Mouse (Mus musculus): ENCODE results near the gene Atpaf1.

The Atpaf1 gene

GRCm38 (mm10) chr4:115812326-115812725 lies 27.7 kb downstream of the Atpaf1 start:
- DNase-seq = no peak

DNA sequence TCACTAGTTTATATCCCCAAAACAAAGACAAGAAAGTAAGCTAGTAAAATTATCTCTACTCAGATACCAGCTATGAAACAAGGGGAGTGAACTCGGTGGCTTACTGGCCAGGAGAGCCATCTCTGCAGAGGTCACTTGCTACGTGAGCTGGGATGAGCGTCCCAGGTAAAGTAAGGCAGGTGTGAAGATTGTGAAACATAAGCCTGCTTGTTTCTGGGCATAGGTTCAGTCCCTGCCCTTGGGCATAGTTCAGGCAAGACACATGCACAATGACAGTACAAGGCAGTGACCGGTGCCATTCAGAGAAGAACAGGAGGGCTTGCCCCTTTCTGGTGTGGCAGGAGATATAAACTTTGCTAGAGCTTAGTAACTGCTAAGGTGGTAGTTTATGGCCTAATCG lies 31.0 kb downstream of the Atpaf1 start:
- no peak for DNase-seq

- no peak for DNase-seq
Observed at GRCm38 (mm10) chr4:115820199-115820598, 35.6 kb downstream of the Atpaf1 start.

DNA sequence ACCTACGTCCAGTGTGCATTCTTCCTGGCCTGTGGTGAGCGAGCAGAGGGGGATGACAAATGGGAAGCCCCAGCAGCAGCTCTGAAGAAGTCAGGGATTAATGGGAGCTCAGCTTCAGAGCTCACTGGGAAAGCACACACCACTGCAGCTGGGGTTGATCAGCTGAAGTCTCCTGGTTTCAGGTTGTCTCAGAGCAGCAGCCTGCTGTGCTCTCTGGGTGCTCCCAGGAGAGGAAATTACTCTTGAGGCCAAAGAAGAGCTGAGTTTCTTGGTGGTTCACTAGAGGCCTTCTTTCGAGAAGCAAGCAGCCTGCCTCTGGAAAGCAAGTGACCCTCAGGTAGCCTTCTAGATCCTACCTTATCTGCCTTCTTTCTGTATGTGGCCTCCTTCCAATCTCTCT lies 36.3 kb downstream of the Atpaf1 start:
- DNase-seq = no peak

DNA sequence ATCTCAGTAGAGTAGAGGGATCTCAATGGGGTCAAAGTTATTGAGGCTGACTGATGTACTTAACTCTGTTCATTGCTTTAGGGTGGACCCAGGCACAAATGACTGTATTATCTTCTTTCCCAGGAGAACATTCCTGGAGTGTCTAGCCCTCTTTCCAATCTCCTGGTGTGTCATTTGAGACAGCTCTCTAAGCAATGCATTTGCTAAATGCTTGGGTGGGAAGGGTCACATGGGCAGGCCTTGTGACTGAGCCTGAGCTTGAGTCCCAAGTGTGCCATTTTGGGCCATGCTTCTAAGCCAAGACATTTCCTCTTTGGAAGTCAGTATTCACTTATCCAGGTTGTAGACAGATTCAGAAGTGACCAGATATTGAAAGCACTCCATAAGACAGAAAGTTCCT lies 36.8 kb downstream of the Atpaf1 start:
- DNase-seq = no peak

GRCm38 (mm10) chr4:115821928-115822327 lies 37.3 kb downstream of the Atpaf1 start:
- no peak for DNase-seq

GRCm38 (mm10) chr4:115824178-115824577 lies 39.6 kb downstream of the Atpaf1 start:
- no peak for DNase-seq

- no peak for DNase-seq
Observed at GRCm38 (mm10) chr4:115825271-115825670, 40.7 kb downstream of the Atpaf1 start.

- no peak for DNase-seq
Observed at GRCm38 (mm10) chr4:115827066-115827465, 42.5 kb downstream of the Atpaf1 start.

DNA sequence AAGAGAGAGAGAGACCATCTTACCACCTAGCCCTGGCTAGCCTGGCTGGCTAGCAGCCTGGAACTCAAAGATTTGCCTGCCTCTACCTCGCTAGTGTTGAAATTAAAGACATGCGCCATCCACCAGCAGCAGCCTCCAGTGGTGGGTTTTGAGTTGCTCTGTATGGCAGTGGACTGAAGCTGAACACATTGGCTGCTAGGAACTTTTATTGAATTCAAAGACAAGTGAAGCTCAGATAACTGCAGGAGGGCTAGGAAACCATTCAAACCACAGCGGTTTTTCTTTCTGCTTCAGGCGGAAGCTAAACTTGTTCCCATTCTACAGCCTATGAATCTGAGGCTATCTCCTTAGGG lies 42.9 kb downstream of the Atpaf1 start:
- no peak for DNase-seq

DNA sequence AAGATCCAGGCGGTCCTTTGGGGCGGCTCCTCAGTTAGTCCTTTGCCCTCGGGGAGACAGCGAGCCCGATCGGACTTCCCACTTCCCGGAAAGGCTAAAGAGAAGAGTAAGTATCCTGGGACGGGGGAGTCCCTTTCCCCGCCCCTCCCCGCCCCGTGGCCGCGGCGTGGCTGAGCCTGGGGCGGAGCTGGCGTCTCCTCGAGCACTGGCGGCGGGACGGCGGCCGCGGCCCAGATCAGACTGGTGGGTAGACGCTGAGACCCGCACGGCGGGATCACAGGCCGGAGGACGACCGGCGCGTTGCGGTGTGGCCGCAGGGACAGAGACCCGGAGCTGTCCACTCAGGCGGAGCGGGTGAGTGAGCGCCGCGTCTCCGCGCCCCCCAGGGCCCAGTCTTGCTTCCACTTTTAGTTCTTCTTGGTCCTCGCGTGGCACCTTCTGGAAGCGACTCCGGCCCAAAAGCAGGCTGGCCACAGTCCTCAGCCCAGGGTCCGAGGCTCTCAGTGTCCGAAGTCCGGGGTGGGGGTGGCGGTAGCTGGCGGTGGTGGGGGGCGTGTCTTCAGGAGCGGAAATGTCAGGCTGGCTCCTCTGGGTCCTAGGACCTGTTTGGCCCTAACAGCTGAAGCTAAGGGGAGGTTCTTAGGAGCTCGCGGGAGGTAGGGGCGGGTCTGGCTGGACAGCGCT lies 43.4 kb downstream of the Atpaf1 start, which contains the start of gene Mob3c:
Gene Mob3c (plus strand): TSS at position 205 of the 684 bp plus-strand sequence.
- peak; percentile 64 for DNase-seq

GRCm38 (mm10) chr4:115828572-115828902 lies 43.9 kb downstream of the Atpaf1 start:
- no peak for DNase-seq

DNA sequence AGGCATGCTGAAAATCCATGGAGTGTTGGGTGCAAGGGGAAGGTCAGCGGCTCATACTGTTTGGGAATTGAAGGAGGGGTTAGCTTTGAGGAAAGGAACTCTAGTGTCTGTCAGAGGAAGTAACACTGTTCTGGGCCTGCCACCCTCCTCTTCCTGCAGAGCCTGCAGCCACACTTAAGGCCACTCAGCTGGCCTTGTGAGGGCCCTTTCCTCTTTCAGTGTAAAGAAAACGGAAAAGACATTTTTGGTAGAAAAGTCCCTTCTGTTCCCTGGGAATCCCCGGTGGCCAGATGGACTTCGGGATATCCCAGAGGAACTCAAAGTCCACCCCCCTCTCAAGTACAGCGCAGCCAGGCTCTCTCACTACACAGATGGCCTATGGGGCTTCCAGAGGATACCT lies 45.9 kb downstream of the Atpaf1 start:
- no peak for DNase-seq

- no peak for DNase-seq
Observed at GRCm38 (mm10) chr4:115831221-115831620, 46.6 kb downstream of the Atpaf1 start.

- DNase-seq = peak; percentile 36
Observed at GRCm38 (mm10) chr4:115832040-115832439, 47.4 kb downstream of the Atpaf1 start.

DNA sequence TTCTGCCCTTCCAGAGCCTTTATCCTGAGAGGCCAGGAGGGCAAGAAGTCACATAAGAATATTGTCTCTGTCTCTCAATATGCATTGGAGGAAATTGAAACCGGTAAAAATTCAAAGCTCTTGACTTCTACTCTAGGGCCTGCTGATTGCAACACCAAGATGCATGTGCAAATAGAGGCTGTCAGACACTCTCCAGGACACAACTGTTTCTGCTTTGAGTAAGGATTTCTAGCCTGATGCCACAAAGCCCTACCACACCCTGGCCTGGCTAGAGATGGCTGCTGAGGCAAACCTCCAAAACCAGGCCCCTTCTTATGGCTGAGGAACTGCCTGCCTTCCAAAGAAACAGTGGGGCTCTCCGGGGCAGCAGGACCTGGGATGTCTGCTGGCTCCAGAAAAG lies 51.0 kb downstream of the Atpaf1 start:
- DNase-seq = no peak

DNA sequence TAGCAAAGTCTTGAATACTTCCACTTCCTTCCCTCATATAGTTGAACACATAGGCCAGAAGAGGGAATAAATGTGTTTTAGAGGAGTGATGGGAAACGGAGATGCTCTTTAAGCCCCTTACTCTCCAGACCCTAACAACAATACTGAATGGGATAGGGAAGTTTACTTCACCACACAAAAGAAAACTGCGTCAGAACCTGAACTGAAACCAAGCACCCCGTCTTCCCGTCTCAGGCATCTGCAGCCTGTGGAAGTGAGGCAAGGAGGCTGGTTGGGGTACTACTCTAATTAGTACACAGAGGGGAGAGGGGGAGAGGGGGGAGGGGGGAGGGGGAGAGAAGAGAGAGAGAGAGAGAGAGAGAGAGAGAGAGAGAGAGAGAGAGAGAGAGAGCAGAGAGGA lies 53.6 kb downstream of the Atpaf1 start:
- no peak for DNase-seq

DNA sequence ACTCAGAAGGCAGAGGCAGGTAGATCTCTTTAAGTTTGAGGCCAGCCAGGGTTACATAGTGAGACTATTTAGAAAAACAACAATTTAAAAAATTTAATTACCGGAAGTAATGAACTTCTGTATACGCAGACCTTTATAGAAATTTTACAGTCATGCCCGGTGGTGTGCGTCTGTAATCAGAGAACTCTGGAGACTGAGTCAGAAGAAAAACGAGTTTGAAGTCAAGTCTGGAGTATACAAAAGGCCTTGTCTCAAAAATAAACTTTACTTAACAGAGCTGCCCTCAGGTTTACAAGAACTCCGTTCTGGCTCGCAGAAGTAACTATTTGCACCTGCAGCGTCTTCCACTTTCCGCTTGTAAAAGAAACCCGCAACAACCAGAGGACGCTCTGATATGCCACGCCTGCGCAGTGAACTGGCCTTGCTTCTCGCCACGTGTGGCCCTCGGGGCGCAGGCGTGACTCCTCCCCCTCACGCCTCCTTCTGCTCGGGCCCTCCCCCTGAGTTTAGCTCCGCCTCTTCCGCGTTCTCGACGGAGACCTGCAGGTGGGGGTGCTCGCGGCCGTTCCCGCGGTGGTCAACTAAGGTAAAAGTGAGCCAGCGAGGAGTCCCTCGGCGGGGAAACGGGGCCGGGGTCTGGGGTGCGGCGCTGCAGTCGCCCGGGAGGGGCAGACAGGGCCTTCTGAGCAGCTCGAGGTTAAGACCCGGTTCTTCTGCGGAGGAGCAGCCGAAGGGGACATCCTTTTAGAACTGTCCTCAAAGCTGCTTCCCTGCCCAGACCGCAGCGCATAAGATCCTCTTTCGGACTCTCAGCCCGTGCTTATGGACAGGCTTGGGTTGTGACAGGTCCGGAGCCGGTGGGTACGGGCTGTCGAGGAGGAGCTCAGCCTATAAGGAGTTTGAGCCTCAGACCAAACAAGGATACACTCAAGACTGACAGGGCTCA lies 54.4 kb downstream of the Atpaf1 start, which contains the start of gene Mknk1:
Gene Mknk1 (plus strand): TSS at position 503 of the 946 bp plus-strand sequence.
- DNase-seq = peak; percentile 93

DNA sequence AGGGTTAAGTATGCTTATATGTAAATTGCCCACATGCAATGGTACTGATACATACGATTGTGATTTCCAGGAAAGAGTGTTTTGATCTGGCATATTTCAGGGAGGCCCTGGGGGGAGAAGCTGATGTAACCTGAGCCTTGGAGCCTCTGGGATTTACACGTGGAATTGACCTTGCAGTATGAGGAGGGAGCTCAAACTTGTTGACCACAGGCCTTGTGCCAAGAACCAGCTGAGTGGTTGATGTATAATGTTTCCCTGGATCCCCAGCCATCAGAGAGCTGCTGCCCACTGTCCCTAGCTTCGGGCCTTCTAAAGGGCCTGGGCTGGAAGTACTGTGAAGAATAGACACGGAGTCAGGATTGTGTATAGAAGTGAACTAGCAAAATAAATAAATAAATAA lies 55.3 kb downstream of the Atpaf1 start:
- DNase-seq = no peak

DNA sequence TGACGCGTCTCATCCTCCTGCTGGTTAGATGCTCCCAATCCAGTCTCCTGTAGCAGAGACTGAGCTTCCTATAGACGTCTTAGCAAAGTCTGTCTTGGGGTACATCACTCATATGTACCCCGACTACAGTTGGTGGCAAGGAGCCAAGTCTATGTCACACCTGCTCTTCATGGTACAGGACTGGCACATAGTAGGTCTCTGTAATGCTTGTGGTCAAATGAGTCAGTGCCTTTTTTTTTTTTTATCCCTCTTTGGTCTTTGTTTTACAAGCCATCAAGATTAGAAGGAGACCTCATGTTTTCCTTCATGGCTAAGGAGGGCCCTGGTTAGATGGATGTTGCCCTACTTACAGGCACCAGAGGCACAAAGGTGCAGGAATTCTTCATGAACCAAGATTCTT lies 56.2 kb downstream of the Atpaf1 start:
- no peak for DNase-seq

DNA sequence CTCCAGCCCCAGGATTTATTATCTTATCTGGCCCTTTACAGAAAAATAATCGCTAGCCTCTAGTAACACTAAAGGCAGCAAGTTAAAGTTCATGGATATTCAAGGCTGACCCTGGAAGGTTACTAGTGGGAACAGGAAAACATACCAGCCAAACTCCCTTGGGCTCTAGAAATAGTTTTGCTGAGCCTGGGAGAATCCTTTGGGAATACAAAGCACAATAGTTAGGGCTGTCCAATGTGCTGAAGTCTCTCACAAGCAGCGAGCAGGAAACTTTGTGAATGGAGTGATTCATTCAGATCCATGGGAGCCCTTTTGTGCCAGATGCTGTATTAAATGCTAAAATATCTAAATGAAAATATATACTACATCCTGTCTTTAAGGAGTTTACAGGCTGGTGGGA lies 62.0 kb downstream of the Atpaf1 start:
- no peak for DNase-seq

DNA sequence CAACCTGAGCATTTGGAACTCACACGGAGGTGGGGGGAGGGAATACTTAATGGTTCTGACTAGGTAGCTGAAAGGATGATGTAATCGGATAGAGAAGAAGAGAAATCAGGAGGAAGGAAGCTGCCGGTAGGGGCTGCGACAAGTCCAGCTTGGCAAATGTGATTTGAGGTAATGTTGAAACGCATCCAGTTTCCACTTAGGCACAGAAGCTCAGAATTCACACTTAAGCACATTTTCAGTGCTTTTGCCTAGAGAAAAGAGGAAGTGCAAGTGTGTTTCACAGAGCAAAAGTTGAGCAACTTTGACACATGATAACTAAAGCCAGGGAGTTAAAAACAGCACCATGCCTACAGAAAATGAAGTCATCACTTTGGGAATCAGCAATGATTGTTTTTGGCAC lies 62.8 kb downstream of the Atpaf1 start:
- peak; percentile 39 for DNase-seq

- no peak for DNase-seq
Observed at GRCm38 (mm10) chr4:115848083-115848482, 63.5 kb downstream of the Atpaf1 start.

GRCm38 (mm10) chr4:115848990-115849677 lies 64.5 kb downstream of the Atpaf1 start:
- no peak for DNase-seq

Measured in right cerebral cortex, adult 18-20 months (tissue).